8 mouse cellular contexts compared by ENCODE assay signal in genomic region chr13:47122537-47123430, GRCm38 (mm10). TPM values are rescaled to one million over a fixed set of nuclear protein-coding genes. Genes with fewer than 3 reads are reported as not detected.
DNase-seq lines count a peak whose midpoint lies in the region; ATAC-seq and TF ChIP-seq lines count a peak whose summit lies in the region.

Rnf144b (plus strand) TSS chr13:47122656.

- peak within 1 kb of the TSS; percentile 98 for H3K4me2 ChIP-seq in intestine, embryonic 14.5 days (ENCODE audit: low read length)
- H3K4me2 ChIP-seq in limb, embryonic 14.5 days (replicated peaks; ENCODE audit: low read depth, low read length, severe bottlenecking): peak within 1 kb of the TSS; percentile 96
- H3K4me2 ChIP-seq in midbrain, embryonic 13.5 days (replicated peaks): peak within 1 kb of the TSS; percentile 99
- H3K4me2 ChIP-seq in stomach, embryonic 16.5 days (ENCODE audit: low read depth, low read length): peak within 1 kb of the TSS; percentile 97

- H3K36me3 ChIP-seq in intestine, embryonic 14.5 days (ENCODE audit: control insufficient read depth, insufficient read depth, low read length): no peaks in the 10 kb centered on the region
- no peaks in the 10 kb centered on the region for H3K36me3 ChIP-seq in limb, embryonic 14.5 days (ENCODE audit: control insufficient read depth, insufficient read depth, low read length)
- H3K36me3 ChIP-seq in midbrain, embryonic 13.5 days: no peaks in the 10 kb centered on the region
- H3K36me3 ChIP-seq in stomach, embryonic 16.5 days (ENCODE audit: control insufficient read depth, insufficient read depth, low read length): no peaks in the 10 kb centered on the region

- H3K4me1 ChIP-seq in intestine, embryonic 14.5 days (replicated peaks; ENCODE audit: control insufficient read depth, insufficient read depth, low read length): 0 out of 2 replicates have a peak, but pooled peaks cover 7% of the 10 kb centered on the region
- peaks cover 3% of the 10 kb centered on the region; the same call in 1 of the 2 replicates for H3K4me1 ChIP-seq in limb, embryonic 14.5 days (ENCODE audit: control insufficient read depth, insufficient read depth, low read length)
- H3K4me1 ChIP-seq in midbrain, embryonic 13.5 days (replicated peaks): peaks cover 14% of the 10 kb centered on the region
- H3K4me1 ChIP-seq in stomach, embryonic 16.5 days (ENCODE audit: control insufficient read depth, insufficient read depth, low read length): 0 out of 2 replicates have a peak, but pooled peaks cover 4% of the 10 kb centered on the region

- peak within 1 kb of the TSS; percentile 46 for H3K4me3 ChIP-seq in intestine, embryonic 14.5 days (ENCODE audit: low read depth, low read length)
- peak within 1 kb of the TSS; percentile 59 for H3K4me3 ChIP-seq in limb, embryonic 14.5 days (replicated peaks; ENCODE audit: low read length)
- H3K4me3 ChIP-seq in midbrain, embryonic 13.5 days (replicated peaks): peak within 1 kb of the TSS; percentile 58
- H3K4me3 ChIP-seq in stomach, embryonic 16.5 days (replicated peaks; ENCODE audit: low read length): peak within 1 kb of the TSS; percentile 62

- TF ChIP-seq POLR2A in limb, embryonic 14.5 days (IDR thresholded peaks at IDR 0.05; ENCODE audit: borderline replicate concordance, extremely low read depth, insufficient read depth, insufficient read length): no peak

- peak within 1 kb of the TSS; percentile 34 for H3K9ac ChIP-seq in intestine, embryonic 14.5 days (ENCODE audit: low read length)
- peak within 1 kb of the TSS; percentile 61 for H3K9ac ChIP-seq in limb, embryonic 14.5 days (ENCODE audit: low read depth, low read length, severe bottlenecking)
- peak within 1 kb of the TSS; percentile 69 for H3K9ac ChIP-seq in midbrain, embryonic 13.5 days (replicated peaks)
- peak within 1 kb of the TSS; percentile 70 for H3K9ac ChIP-seq in stomach, embryonic 16.5 days (ENCODE audit: low read length)

- H3K27ac ChIP-seq in intestine, embryonic 14.5 days (ENCODE audit: low read depth): no peak within 1 kb of the TSS
- no peak within 1 kb of the TSS for H3K27ac ChIP-seq in limb, embryonic 14.5 days (replicated peaks; ENCODE audit: low read depth, low read length)
- H3K27ac ChIP-seq in midbrain, embryonic 13.5 days: no peak within 1 kb of the TSS
- H3K27ac ChIP-seq in stomach, embryonic 16.5 days (ENCODE audit: low read length): no peak within 1 kb of the TSS

- no peaks in the 10 kb centered on the region for H3K9me3 ChIP-seq in intestine, embryonic 14.5 days (ENCODE audit: control insufficient read depth, low read length)
- H3K9me3 ChIP-seq in limb, embryonic 14.5 days (ENCODE audit: control insufficient read depth, low read length): no peaks in the 10 kb centered on the region
- no peaks in the 10 kb centered on the region for H3K9me3 ChIP-seq in midbrain, embryonic 13.5 days
- H3K9me3 ChIP-seq in stomach, embryonic 16.5 days (replicated peaks; ENCODE audit: control insufficient read depth, low read length): no peaks in the 10 kb centered on the region

- DNase-seq in adrenal gland, adult 18-20 months (ENCODE audit: low spot score in 2 of 2): peak; percentile 29 to 35
- no peak for DNase-seq in adrenal gland, adult 8-10 months
- peak; percentile 38 to 56 for DNase-seq in cerebellum, postnatal 25 days
- DNase-seq in gastrocnemius, postnatal 36 days: peak in 1 of 2 experiments; percentile 43
- peak; percentile 74 for DNase-seq in intestine, embryonic 14.5 days (ENCODE audit: low spot score)
- peak; percentile 38 for DNase-seq in limb, embryonic 14.5 days (ENCODE audit: low spot score)

- H3K27me3 ChIP-seq in intestine, embryonic 14.5 days (replicated peaks; ENCODE audit: control insufficient read depth, insufficient read depth, low read length): peaks cover 12% of the 10 kb centered on the region
- H3K27me3 ChIP-seq in limb, embryonic 14.5 days (ENCODE audit: control insufficient read depth, insufficient read depth, low read length): 0 out of 2 replicates have a peak, but pooled peaks cover 6% of the 10 kb centered on the region
- H3K27me3 ChIP-seq in midbrain, embryonic 13.5 days: peaks cover 44% of the 10 kb centered on the region
- H3K27me3 ChIP-seq in stomach, embryonic 16.5 days (ENCODE audit: control insufficient read depth, insufficient read depth, low read length): peaks cover 9% of the 10 kb centered on the region; the same call in 1 of the 2 replicates

- ATAC-seq in intestine, embryonic 14.5 days (replicated peaks; ENCODE audit: low FRiP score, low TSS enrichment, low read depth): no peak
- ATAC-seq in limb, embryonic 14.5 days (ENCODE audit: low FRiP score, low read depth): peak; percentile 34; the same call in 1 of the 2 replicates
- peak; percentile 62 for ATAC-seq in midbrain, embryonic 13.5 days
- no peak; the same call in 1 of the 2 replicates for ATAC-seq in stomach, embryonic 16.5 days (ENCODE audit: insufficient read depth, low FRiP score)

- intact Hi-C loops in gastrocnemius, postnatal 36 days (cut with DNase I): no loop called here

- 2% methylated on average over 52 of the region's 55 CpGs for WGBS in intestine, embryonic 14.5 days
- WGBS in limb, embryonic 14.5 days: 1% methylated on average over 52 of the region's 55 CpGs
- 2% methylated on average over 55 of the region's 55 CpGs for WGBS in midbrain, embryonic 13.5 days
- 2% methylated on average over 55 of the region's 55 CpGs for WGBS in stomach, embryonic 16.5 days

RNA-seq across cellular contexts. Expression of gene Rnf144b, which starts in this region (rescaled TPM):
- total RNA-seq in adrenal gland, adult 18-20 months (2021): 1 to 10 TPM; 4.4 to 5.0 TPM
- total RNA-seq in adrenal gland, adult 8-10 months (2022): 1 to 10 TPM; 3.0 to 5.5 (median 4.8) TPM
- 10 to 100 TPM; 19.8 to 20.3 TPM for total RNA-seq in gastrocnemius, postnatal 36 days (2021)
- polyA plus RNA-seq in intestine, embryonic 14.5 days (2014; fragmentation: Nextera tagmentation; extraction: Ambion mirVana): 1.2 and 1.8 TPM in 2 replicates
- polyA plus RNA-seq in limb, embryonic 14.5 days (2012; rRNA removed): 5.7 and 5.9 TPM in 2 replicates
- 5.2 and 5.8 TPM in 2 replicates for polyA plus RNA-seq in limb, embryonic 14.5 days (2014; fragmentation: Nextera tagmentation; extraction: Ambion mirVana)
- polyA plus RNA-seq in midbrain, embryonic 13.5 days (2015; fragmentation: Nextera tagmentation; extraction: Ambion mirVana): 0.48 and 0.59 TPM in 2 replicates
- polyA plus RNA-seq in stomach, embryonic 16.5 days (2015; fragmentation: Nextera tagmentation; extraction: Ambion mirVana): 3.1 and 3.4 TPM in 2 replicates

Comparison
In these comparisons a context has a peak if more than half of its experiments do, and no peak if none do; other contexts are left out.
1. Peak in ATAC-seq, H3K4me3 ChIP-seq, H3K9ac ChIP-seq and H3K4me2 ChIP-seq in midbrain, embryonic 13.5 days; RNA of the gene not detected or under 1 TPM.